Mouse (Mus musculus) thymus, postnatal 10 days (tissue): ENCODE measurements around the gene Erich6b.

Experiments used
- DNase-seq, 2 experiments: peaks; one replicate each; pipeline ENCODE4 v3.0.0; 2021; ENCODE audit warnings: low spot score in 2 of 2

Erich6b gene

GRCm38 (mm10) chr14:75642080-75642479, at the start of gene Erich6b:
Erich6b (plus strand) TSS chr14:75642259.
- DNase-seq = no peak

GRCm38 (mm10) chr14:75592978-75593377, 49.1 kb upstream of the Erich6b start, which contains the start of gene Spert:
Spert (minus strand) TSS chr14:75593116.
- no peak for DNase-seq

- no peak for DNase-seq
Observed at GRCm38 (mm10) chr14:75609176-75609575, 32.9 kb upstream of the Erich6b start.

GRCm38 (mm10) chr14:75616375-75616774, 25.7 kb upstream of the Erich6b start:
- no peak for DNase-seq

GRCm38 (mm10) chr14:75622984-75623383, 19.1 kb upstream of the Erich6b start:
- no peak for DNase-seq

GRCm38 (mm10) chr14:75628870-75629269, 13.2 kb upstream of the Erich6b start:
- no peak for DNase-seq

- DNase-seq = no peak
Observed at GRCm38 (mm10) chr14:75635350-75635749, 6.7 kb upstream of the Erich6b start.

- no peak for DNase-seq
Observed at GRCm38 (mm10) chr14:75636107-75636506, 6.0 kb upstream of the Erich6b start.

- DNase-seq = no peak
Observed at GRCm38 (mm10) chr14:75637641-75638040, 4.4 kb upstream of the Erich6b start.

- DNase-seq = peak in 1 of 2 experiments; percentile 6
Observed at GRCm38 (mm10) chr14:75640846-75641245, 1.2 kb upstream of the Erich6b start.

- no peak for DNase-seq
Observed at GRCm38 (mm10) chr14:75641369-75641768, 690 bp upstream of the Erich6b start.

GRCm38 (mm10) chr14:75645461-75645860, 3.4 kb downstream of the Erich6b start:
- DNase-seq = no peak

- DNase-seq = no peak
Observed at GRCm38 (mm10) chr14:75646060-75646459, 4.0 kb downstream of the Erich6b start.

GRCm38 (mm10) chr14:75646968-75647829, 5.1 kb downstream of the Erich6b start:
- no peak for DNase-seq

GRCm38 (mm10) chr14:75660936-75661335, 18.9 kb downstream of the Erich6b start:
- no peak for DNase-seq

GRCm38 (mm10) chr14:75661548-75661947, 19.5 kb downstream of the Erich6b start:
- no peak for DNase-seq

GRCm38 (mm10) chr14:75665430-75666180, 23.5 kb downstream of the Erich6b start:
- DNase-seq = no peak

- no peak for DNase-seq
Observed at GRCm38 (mm10) chr14:75669085-75669645, 27.1 kb downstream of the Erich6b start.

- DNase-seq = no peak
Observed at GRCm38 (mm10) chr14:75676316-75676715, 34.3 kb downstream of the Erich6b start.

- DNase-seq = no peak
Observed at GRCm38 (mm10) chr14:75690428-75690827, 48.4 kb downstream of the Erich6b start.

- DNase-seq = no peak
Observed at GRCm38 (mm10) chr14:75696096-75696495, 54.0 kb downstream of the Erich6b start.

- no peak for DNase-seq
Observed at GRCm38 (mm10) chr14:75697928-75698327, 55.9 kb downstream of the Erich6b start.
